Mouse (Mus musculus): ENCODE data around the gene Tmcc2. TPM values are rescaled to one million over a fixed set of nuclear protein-coding genes. Genes with fewer than 3 reads are reported as not detected.

The Tmcc2 gene
- polyA plus RNA-seq, 1 experiment from 2014 or later = 2.2 TPM

DNA sequence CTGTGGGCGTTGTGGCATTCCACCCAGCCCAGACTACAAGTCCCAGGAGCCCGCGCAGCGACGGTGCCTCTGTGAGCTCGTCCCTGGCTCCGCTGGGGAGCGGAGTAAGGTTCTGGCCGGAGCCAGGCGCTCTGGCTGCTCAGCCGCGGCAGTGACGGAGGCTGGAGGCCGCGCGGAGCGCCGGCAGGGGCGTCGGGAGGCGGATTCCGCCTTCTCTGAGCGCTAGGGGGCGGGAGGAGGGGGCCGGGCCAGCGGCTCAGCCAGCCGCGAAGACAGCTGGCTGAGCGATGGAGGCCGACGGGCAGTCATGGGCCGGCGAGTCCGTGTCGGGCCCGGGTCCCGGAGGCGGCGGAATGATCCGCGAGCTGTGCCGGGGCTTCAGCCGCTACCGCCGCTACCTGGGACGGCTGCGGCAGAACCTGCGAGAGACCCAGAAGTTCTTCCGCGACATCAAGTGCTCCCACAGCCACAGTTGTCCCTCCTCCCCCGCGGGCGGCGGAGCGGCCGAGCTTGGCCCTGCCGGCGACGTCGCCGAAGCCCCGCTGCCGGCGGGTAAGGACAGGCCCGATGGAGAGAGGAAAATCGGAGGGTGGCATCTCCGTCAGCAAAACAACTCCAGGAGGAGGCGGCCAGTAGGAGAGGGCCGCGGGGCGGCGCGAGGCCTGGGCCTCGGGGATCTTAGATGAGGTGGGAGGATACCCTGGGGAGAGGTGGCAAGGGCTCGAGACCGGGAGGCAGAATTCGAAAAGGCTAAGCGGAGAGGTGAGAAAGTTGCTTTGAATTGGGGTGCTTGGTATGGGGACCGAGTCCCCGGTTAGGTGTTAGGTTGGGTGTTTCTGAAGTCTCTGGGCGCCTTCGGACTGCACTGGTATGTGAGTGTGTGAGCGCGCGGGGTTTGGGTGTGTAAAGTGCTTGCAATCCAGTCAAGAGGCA lies 26.5 kb upstream of the Tmcc2 start, which contains the start of gene Dstyk:
TSS of gene Dstyk (plus strand) at position 237 of the 933 bp plus-strand sequence.
- peak within 1 kb of the TSS; percentile 70 for H3K4me3 ChIP-seq (ENCODE audit: low read depth, low read length)
- no peaks in the 10 kb centered on the region for H3K27me3 ChIP-seq (replicated peaks; ENCODE audit: control insufficient read depth, insufficient read depth, low read length)
- peak; percentile 97 for ATAC-seq
- H3K9me3 ChIP-seq (ENCODE audit: control insufficient read depth) = no peaks in the 10 kb centered on the region
- peak; percentile 83 for TF ChIP-seq CTCF (IDR thresholded peaks at IDR 0.05; ENCODE audit: low read depth)
- no peaks in the 10 kb centered on the region for H3K36me3 ChIP-seq (ENCODE audit: control insufficient read depth, insufficient read depth)
- H3K4me2 ChIP-seq (replicated peaks; ENCODE audit: low read depth) = peak within 1 kb of the TSS; percentile 73
- peak within 1 kb of the TSS; percentile 88 for H3K27ac ChIP-seq (ENCODE audit: low read depth, low read length)
- WGBS = under 1% methylated on average over 79 of the region's 85 CpGs
- H3K9ac ChIP-seq (ENCODE audit: low read depth, low read length) = peak within 1 kb of the TSS; percentile 83
- peaks cover 8% of the 10 kb centered on the region; the same call in 1 of the 2 replicates for H3K4me1 ChIP-seq (replicated peaks; ENCODE audit: control insufficient read depth, insufficient read depth, low read length)

DNA sequence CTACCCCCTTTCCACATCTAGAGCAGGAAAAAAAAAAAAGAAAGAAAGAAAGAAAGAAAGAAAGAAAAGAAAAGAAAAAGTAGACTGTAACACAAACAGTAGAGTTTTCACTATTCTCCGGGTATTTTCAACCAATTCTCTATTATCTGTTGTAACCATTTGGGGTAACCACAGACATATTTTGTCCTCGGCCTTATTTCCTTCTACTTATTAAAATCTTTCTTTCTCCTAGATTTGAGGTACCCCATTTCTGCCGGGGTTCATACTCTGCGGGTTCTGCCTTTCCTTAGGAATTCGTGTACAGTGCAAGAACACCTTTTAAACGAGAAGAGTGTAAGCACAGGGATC lies 25.8 kb upstream of the Tmcc2 start:
- peak overlapping the region; percentile 88; the same call in 1 of the 2 replicates for H3K27ac ChIP-seq (ENCODE audit: low read depth, low read length)
- peak overlapping the region; percentile 83; the same call in 1 of the 2 replicates for H3K9ac ChIP-seq (ENCODE audit: low read depth, low read length)
- H3K27me3 ChIP-seq (replicated peaks; ENCODE audit: control insufficient read depth, insufficient read depth, low read length) = no peaks in the 10 kb centered on the region
- H3K4me1 ChIP-seq (replicated peaks; ENCODE audit: control insufficient read depth, insufficient read depth, low read length) = peaks cover 8% of the 10 kb centered on the region; the same call in 1 of the 2 replicates
- peak overlapping the region; percentile 73 for H3K4me2 ChIP-seq (replicated peaks; ENCODE audit: low read depth)
- H3K36me3 ChIP-seq (ENCODE audit: control insufficient read depth, insufficient read depth) = no peaks in the 10 kb centered on the region
- WGBS = 13% methylated on average over 6 of the region's 6 CpGs
- peak overlapping the region; percentile 70 for H3K4me3 ChIP-seq (ENCODE audit: low read depth, low read length)
- H3K9me3 ChIP-seq (ENCODE audit: control insufficient read depth) = no peaks in the 10 kb centered on the region
- no peak for TF ChIP-seq CTCF (IDR thresholded peaks at IDR 0.05; ENCODE audit: low read depth)
- ATAC-seq = no peak

DNA sequence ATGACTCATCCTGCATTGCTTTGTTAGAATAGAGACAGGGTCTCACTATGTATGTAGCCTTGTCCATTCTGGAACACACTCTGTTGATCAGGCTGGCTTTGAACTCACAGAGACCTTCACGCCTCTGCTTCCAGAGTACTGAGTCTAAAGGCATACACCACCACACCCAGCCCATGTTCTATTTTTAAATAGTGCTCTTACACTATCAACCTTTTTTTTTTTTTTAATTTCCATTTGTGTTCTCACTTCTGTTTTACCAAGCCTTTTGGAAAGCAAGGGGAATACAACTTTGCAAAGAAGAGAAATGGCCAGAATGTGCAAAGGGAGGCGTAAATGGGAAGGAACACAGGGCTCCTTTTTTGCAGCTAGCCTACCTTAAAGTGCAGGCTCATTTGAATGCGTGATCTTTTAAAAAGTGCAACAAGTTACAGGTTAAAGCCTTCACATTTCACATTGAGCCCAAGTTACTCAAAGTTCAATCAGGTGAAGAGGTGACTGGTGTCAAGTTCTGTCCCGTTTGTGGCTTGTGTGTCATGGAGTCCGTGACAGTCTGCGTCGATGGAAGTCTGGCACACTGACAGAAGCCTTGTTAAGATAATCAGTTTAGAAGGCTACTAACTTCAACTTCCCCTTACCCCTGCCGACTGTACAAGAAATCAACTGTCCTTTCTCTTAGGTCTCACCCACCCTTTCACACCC lies 25.3 kb upstream of the Tmcc2 start:
- ATAC-seq = no peak
- TF ChIP-seq CTCF (IDR thresholded peaks at IDR 0.05; ENCODE audit: low read depth) = no peak
- Histone ChIP-seq H3K4me1 (replicated peaks; ENCODE audit: control insufficient read depth, insufficient read depth, low read length) (peaks cover 8% of the 10 kb centered on the region; the same call in 1 of the 2 replicates), H3K27me3 (replicated peaks; ENCODE audit: control insufficient read depth, insufficient read depth, low read length) (no peaks in the 10 kb centered on the region), H3K27ac (ENCODE audit: low read depth, low read length) (no peak overlapping the region), H3K4me3 (ENCODE audit: low read depth, low read length) (no peak overlapping the region; the same call in 1 of the 2 replicates), H3K9ac (ENCODE audit: low read depth, low read length) (no peak overlapping the region), H3K4me2 (replicated peaks; ENCODE audit: low read depth) (peak overlapping the region; percentile 73), H3K36me3 (ENCODE audit: control insufficient read depth, insufficient read depth) (no peaks in the 10 kb centered on the region), H3K9me3 (ENCODE audit: control insufficient read depth) (no peaks in the 10 kb centered on the region)
- 68% methylated on average over 8 of the region's 8 CpGs for whole genome bisulfite sequencing

DNA sequence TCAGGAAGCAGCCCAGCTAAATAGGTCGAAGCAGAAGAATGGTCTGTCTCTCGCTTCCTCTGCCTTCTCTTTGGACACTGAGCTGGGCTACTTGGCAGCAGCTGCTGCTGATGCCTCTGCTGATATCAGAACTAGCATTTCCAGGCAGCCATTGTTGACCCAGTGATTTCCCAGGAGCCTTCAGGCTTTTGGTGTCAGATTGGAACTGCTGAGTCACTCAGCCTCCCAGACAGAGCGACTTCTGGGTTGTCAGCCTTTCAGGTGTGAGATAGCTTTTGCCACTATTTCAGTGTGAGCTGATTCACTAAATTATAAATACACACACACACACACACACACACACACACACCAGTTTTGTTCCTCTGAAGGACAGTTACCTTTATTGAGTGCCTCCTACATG lies 19.6 kb upstream of the Tmcc2 start:
- H3K9me3 ChIP-seq (ENCODE audit: control insufficient read depth) = no peaks in the 10 kb centered on the region
- H3K4me1 ChIP-seq (replicated peaks; ENCODE audit: control insufficient read depth, insufficient read depth, low read length) = no peaks in the 10 kb centered on the region
- 83% methylated on average over 3 of the region's 3 CpGs for WGBS
- no peak overlapping the region for H3K4me3 ChIP-seq (ENCODE audit: low read depth, low read length)
- no peak overlapping the region for H3K4me2 ChIP-seq (replicated peaks; ENCODE audit: low read depth)
- no peak overlapping the region for H3K9ac ChIP-seq (ENCODE audit: low read depth, low read length)
- no peak overlapping the region for H3K27ac ChIP-seq (ENCODE audit: low read depth, low read length)
- H3K27me3 ChIP-seq (replicated peaks; ENCODE audit: control insufficient read depth, insufficient read depth, low read length) = no peaks in the 10 kb centered on the region
- no peaks in the 10 kb centered on the region for H3K36me3 ChIP-seq (ENCODE audit: control insufficient read depth, insufficient read depth)
- no peak for ATAC-seq
- no peak for TF ChIP-seq CTCF (IDR thresholded peaks at IDR 0.05; ENCODE audit: low read depth)

DNA sequence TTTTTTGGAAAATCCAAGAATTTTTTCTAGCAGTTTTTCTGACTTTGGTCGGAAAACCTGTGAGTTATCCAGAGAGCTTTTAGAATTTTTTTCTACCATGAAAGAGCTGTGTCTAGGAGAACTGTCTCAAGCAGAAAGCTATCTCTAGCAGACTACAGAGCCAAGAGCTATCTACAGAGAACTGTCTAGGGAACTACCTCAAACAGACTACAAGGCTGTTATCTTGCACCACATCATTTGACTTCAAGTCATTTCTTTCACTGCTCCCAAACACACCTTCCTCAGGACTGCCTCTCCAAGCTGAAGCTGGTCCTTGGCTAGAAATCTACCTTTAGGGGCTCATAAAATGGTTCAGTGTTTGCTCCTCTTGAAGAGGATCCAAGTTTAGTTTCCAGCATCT lies 10.8 kb upstream of the Tmcc2 start:
- H3K36me3 ChIP-seq (ENCODE audit: control insufficient read depth, insufficient read depth) = no peaks in the 10 kb centered on the region
- WGBS = 94% methylated on average over 1 of the region's 1 CpGs
- no peak for ATAC-seq

DNA sequence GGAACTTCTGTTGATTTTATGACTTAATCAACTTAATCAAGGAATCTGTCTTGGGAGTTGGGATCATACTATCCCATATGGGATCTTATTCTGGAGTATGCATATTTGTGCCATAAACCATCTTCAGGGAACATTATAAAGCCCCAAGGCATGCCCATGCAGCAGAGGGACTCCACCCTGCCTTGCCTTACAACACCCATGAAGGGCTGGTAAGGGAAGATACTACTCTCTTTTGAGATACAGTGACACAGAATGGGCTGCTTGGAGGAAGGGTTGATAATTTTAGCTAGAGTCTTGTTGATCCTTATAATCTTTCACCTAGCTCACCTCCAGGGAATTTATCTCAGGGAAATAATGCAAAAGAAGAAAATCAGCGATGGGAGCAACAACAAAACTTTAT lies 9.5 kb upstream of the Tmcc2 start:
- 67% methylated on average over 1 of the region's 1 CpGs for WGBS
- Histone ChIP-seq H3K36me3 (ENCODE audit: control insufficient read depth, insufficient read depth) (no peaks in the 10 kb centered on the region), H3K9ac (ENCODE audit: low read depth, low read length) (no peak overlapping the region), H3K4me1 (replicated peaks; ENCODE audit: control insufficient read depth, insufficient read depth, low read length) (no peaks in the 10 kb centered on the region), H3K4me2 (replicated peaks; ENCODE audit: low read depth) (no peak overlapping the region), H3K27me3 (replicated peaks; ENCODE audit: control insufficient read depth, insufficient read depth, low read length) (no peaks in the 10 kb centered on the region), H3K27ac (ENCODE audit: low read depth, low read length) (no peak overlapping the region), H3K9me3 (ENCODE audit: control insufficient read depth) (0 out of 2 replicates have a peak, but pooled peaks cover 5% of the 10 kb centered on the region), H3K4me3 (ENCODE audit: low read depth, low read length) (no peak overlapping the region)
- no peak for ATAC-seq
- TF ChIP-seq CTCF (IDR thresholded peaks at IDR 0.05; ENCODE audit: low read depth) = no peak

More for the DNA sequence above, 10.8 kb upstream of the Tmcc2 start:
- H3K4me1 ChIP-seq (replicated peaks; ENCODE audit: control insufficient read depth, insufficient read depth, low read length) = no peaks in the 10 kb centered on the region
- TF ChIP-seq CTCF (IDR thresholded peaks at IDR 0.05; ENCODE audit: low read depth) = no peak
- no peak overlapping the region for H3K27ac ChIP-seq (ENCODE audit: low read depth, low read length)
- no peak overlapping the region for H3K9ac ChIP-seq (ENCODE audit: low read depth, low read length)
- H3K4me2 ChIP-seq (replicated peaks; ENCODE audit: low read depth) = no peak overlapping the region
- H3K27me3 ChIP-seq (replicated peaks; ENCODE audit: control insufficient read depth, insufficient read depth, low read length) = no peaks in the 10 kb centered on the region
- H3K9me3 ChIP-seq (ENCODE audit: control insufficient read depth) = 0 out of 2 replicates have a peak, but pooled peaks cover 5% of the 10 kb centered on the region
- H3K4me3 ChIP-seq (ENCODE audit: low read depth, low read length) = no peak overlapping the region
